9 mouse cellular contexts compared by ENCODE assay signal in the genomic region with DNA sequence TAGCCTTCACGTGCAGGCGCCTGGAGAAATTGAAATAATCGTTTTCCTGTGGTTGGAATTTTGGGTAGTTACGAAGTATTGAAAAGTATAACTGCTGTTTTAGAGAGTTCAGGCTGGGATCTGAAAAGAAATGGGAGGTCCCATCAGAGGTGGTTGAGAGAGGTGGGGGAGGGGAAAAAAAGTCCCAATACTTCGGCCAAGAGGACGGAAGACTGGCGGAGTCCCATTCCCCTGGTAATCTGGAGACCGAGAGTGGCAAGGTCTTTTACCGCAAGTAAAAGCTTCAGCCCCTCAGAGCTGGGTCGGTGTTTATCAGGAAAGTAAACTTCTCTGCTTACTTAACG. TPM values are rescaled to one million over a fixed set of nuclear protein-coding genes. Genes with fewer than 3 reads are reported as not detected.
DNase-seq lines count a peak whose midpoint lies in the region; ATAC-seq and TF ChIP-seq lines count a peak whose summit lies in the region.
"Had no signal": no experiment of that assay in that cellular context is flagged by ENCODE, and none has a peak within 500 bp of the region (broad histone marks: within the 10 kb centered on the region; RNA-seq: fewer than 3 reads in every experiment).

No protein-coding gene starts in this region.

- TF ChIP-seq POLR2A in spleen, adult 2 months (IDR thresholded peaks at IDR 0.05; ENCODE audit: low read depth, low read length) = no peak

- no peaks in the 10 kb centered on the region for H3K36me3 ChIP-seq in erythroblast, embryonic 14.5 days (ENCODE audit: control insufficient read depth)
- no peaks in the 10 kb centered on the region for H3K36me3 ChIP-seq in spleen, adult 2 months (ENCODE audit: control insufficient read depth, insufficient read depth, low read length)
- no peaks in the 10 kb centered on the region for H3K36me3 ChIP-seq in liver, embryonic 11.5 days (ENCODE audit: control insufficient read depth, insufficient read depth, low read length)
- no peaks in the 10 kb centered on the region for H3K36me3 ChIP-seq in stomach, postnatal 0 days (ENCODE audit: control insufficient read depth, insufficient read depth, low read length)

- no peak for TF ChIP-seq CTCF in spleen, adult 2 months (IDR thresholded peaks at IDR 0.05; ENCODE audit: extremely low read depth, insufficient read depth, insufficient read length, insufficient replicate concordance)
- no peak for TF ChIP-seq CTCF in stomach, postnatal 0 days (IDR thresholded peaks at IDR 0.05; ENCODE audit: low read depth)

- no peak for ATAC-seq in erythroblast, adult 5-6 weeks (replicated peaks; ENCODE audit: low FRiP score, poor library complexity, severe bottlenecking)
- ATAC-seq in liver, embryonic 11.5 days (replicated peaks; ENCODE audit: low FRiP score) = no peak
- no peak for ATAC-seq in stomach, postnatal 0 days (ENCODE audit: low FRiP score, low TSS enrichment)

- 9% methylated on average over 11 of the region's 11 CpGs for WGBS in spleen, adult 2 months
- WGBS in liver, embryonic 11.5 days = 3% methylated on average over 11 of the region's 11 CpGs
- WGBS in stomach, postnatal 0 days = 11% methylated on average over 11 of the region's 11 CpGs

- peak overlapping the region; percentile 54 for H3K4me3 ChIP-seq in erythroblast, embryonic 14.5 days (replicated peaks)
- H3K4me3 ChIP-seq in spleen, adult 2 months (ENCODE audit: extremely low read depth, insufficient read depth, insufficient read length) = 0 out of 2 replicates have a peak overlapping the region, but pooled peaks have one; percentile 64
- H3K4me3 ChIP-seq in liver, embryonic 11.5 days (ENCODE audit: low read depth, low read length) = peak overlapping the region; percentile 53
- peak overlapping the region; percentile 39 for H3K4me3 ChIP-seq in stomach, postnatal 0 days (ENCODE audit: low read depth, low read length)

- H3K9ac ChIP-seq in liver, embryonic 11.5 days (ENCODE audit: low read depth, low read length) = peak overlapping the region; percentile 44; the same call in 1 of the 2 replicates
- H3K9ac ChIP-seq in stomach, postnatal 0 days (ENCODE audit: low read length) = no peak overlapping the region

- peaks cover 42% of the 10 kb centered on the region for H3K27me3 ChIP-seq in erythroblast, embryonic 14.5 days (ENCODE audit: control insufficient read depth)
- H3K27me3 ChIP-seq in spleen, adult 2 months (ENCODE audit: control insufficient read depth, insufficient read depth, low read length) = no peaks in the 10 kb centered on the region
- H3K27me3 ChIP-seq in liver, embryonic 11.5 days (replicated peaks; ENCODE audit: control insufficient read depth, insufficient read depth, low read length) = peaks cover 9% of the 10 kb centered on the region
- H3K27me3 ChIP-seq in stomach, postnatal 0 days (ENCODE audit: control insufficient read depth, insufficient read depth, low read length) = no peaks in the 10 kb centered on the region

- no peaks in the 10 kb centered on the region for H3K9me3 ChIP-seq in erythroblast, embryonic 14.5 days (ENCODE audit: control insufficient read depth, low read length)
- H3K9me3 ChIP-seq in liver, embryonic 11.5 days (ENCODE audit: control insufficient read depth, low read length) = no peaks in the 10 kb centered on the region
- no peaks in the 10 kb centered on the region for H3K9me3 ChIP-seq in stomach, postnatal 0 days (ENCODE audit: control insufficient read depth, low read length)

- no peak overlapping the region for H3K27ac ChIP-seq in spleen, adult 2 months (ENCODE audit: insufficient read depth, low read length)
- no peak overlapping the region for H3K27ac ChIP-seq in liver, embryonic 11.5 days (ENCODE audit: low read depth, low read length)
- no peak overlapping the region for H3K27ac ChIP-seq in stomach, postnatal 0 days (replicated peaks)

- DNase-seq in spleen, adult 2 months (ENCODE audit: low read depth in 1 of 2, low spot score in 2 of 2) = peak in 1 of 2 experiments; percentile 3
- DNase-seq in spleen, adult 18-20 months = no peak
- DNase-seq in liver, embryonic 11.5 days (ENCODE audit: low spot score) = no peak
- no peak for DNase-seq in stomach, postnatal 0 days (ENCODE audit: low spot score)
- no peak for DNase-seq in urinary bladder, postnatal 25 days (ENCODE audit: low spot score)
- no peak for DNase-seq in right cerebral cortex, postnatal 25 days

- no peak for TF ChIP-seq EP300 in stomach, postnatal 0 days (optimal IDR thresholded peaks at IDR 0.05)

- H3K4me2 ChIP-seq in liver, embryonic 11.5 days = peak overlapping the region; percentile 79
- peak overlapping the region; percentile 75 for H3K4me2 ChIP-seq in stomach, postnatal 0 days (replicated peaks; ENCODE audit: low read depth)

- H3K4me1 ChIP-seq in erythroblast, embryonic 14.5 days (ENCODE audit: control insufficient read depth) = peaks cover 20% of the 10 kb centered on the region
- no peaks in the 10 kb centered on the region for H3K4me1 ChIP-seq in spleen, adult 2 months (ENCODE audit: control insufficient read depth, insufficient read depth, insufficient read length)
- peaks cover 8% of the 10 kb centered on the region; the same call in 1 of the 2 replicates for H3K4me1 ChIP-seq in liver, embryonic 11.5 days (replicated peaks; ENCODE audit: control insufficient read depth, insufficient read depth, low read length)
- peaks cover 4% of the 10 kb centered on the region; the same call in 1 of the 2 replicates for H3K4me1 ChIP-seq in stomach, postnatal 0 days (replicated peaks; ENCODE audit: control insufficient read depth, insufficient read depth)

RNA-seq across cellular contexts. Expression of a gene that starts 7.6 kb away (rescaled TPM):
- not detected in 2 replicates for polyA plus RNA-seq in erythroblast, embryonic 14.5 days (2012)
- not detected in 2 replicates for total RNA-seq in erythroblast, adult 5-6 weeks (2015; ENCODE audit: low replicate concordance)
- not detected in 2 replicates for total RNA-seq in erythroblast, adult 5-6 weeks (2017; ENCODE audit: low replicate concordance)
- not detected in 2 replicates for polyA plus RNA-seq in spleen, adult 2 months (2012; rRNA removed)
- not detected in 2 replicates for polyA plus RNA-seq in liver, embryonic 11.5 days (2014; fragmentation: Nextera tagmentation; extraction: Ambion mirVana)
- polyA plus RNA-seq in stomach, postnatal 0 days (2015; fragmentation: Nextera tagmentation; extraction: Ambion mirVana) = not detected in 2 replicates
- polyA plus RNA-seq: C2C12 had no signal

RNA-seq across cellular contexts. Expression of a gene that starts 24.1 kb away (rescaled TPM):
- polyA plus RNA-seq in erythroblast, embryonic 14.5 days (2012) = 0.01 TPM in 1 of 2 replicates, not detected in the other
- total RNA-seq in erythroblast, adult 5-6 weeks (2015; ENCODE audit: low replicate concordance) = 1.0 and 5.8 TPM in 2 replicates
- total RNA-seq in erythroblast, adult 5-6 weeks (2017; ENCODE audit: low replicate concordance) = 0.17 and 0.98 TPM in 2 replicates
- 4.2 and 4.9 TPM in 2 replicates for polyA plus RNA-seq in spleen, adult 2 months (2012; rRNA removed)
- 4.5 and 5.4 TPM in 2 replicates for polyA plus RNA-seq in liver, embryonic 11.5 days (2014; fragmentation: Nextera tagmentation; extraction: Ambion mirVana)
- polyA plus RNA-seq in stomach, postnatal 0 days (2015; fragmentation: Nextera tagmentation; extraction: Ambion mirVana) = 4.8 and 5.6 TPM in 2 replicates

RNA-seq across cellular contexts. Expression of a gene that starts 53.5 kb away (rescaled TPM):
- 0.03 TPM in 1 of 2 replicates, not detected in the other for polyA plus RNA-seq in erythroblast, embryonic 14.5 days (2012)
- total RNA-seq in erythroblast, adult 5-6 weeks (2015; ENCODE audit: low replicate concordance) = 13.6 and 21.3 TPM in 2 replicates
- 4.2 and 5.0 TPM in 2 replicates for total RNA-seq in erythroblast, adult 5-6 weeks (2017; ENCODE audit: low replicate concordance)
- polyA plus RNA-seq in spleen, adult 2 months (2012; rRNA removed) = 2.2 and 3.0 TPM in 2 replicates
- 4.1 and 4.4 TPM in 2 replicates for polyA plus RNA-seq in liver, embryonic 11.5 days (2014; fragmentation: Nextera tagmentation; extraction: Ambion mirVana)
- 26.4 and 31.8 TPM in 2 replicates for polyA plus RNA-seq in stomach, postnatal 0 days (2015; fragmentation: Nextera tagmentation; extraction: Ambion mirVana)
